Mouse (Mus musculus): Measurements from ENCODE around the gene Polr3c. TPM values are rescaled to one million over a fixed set of nuclear protein-coding genes. Genes with fewer than 3 reads are reported as not detected.
"Not testable (repeated sequence)": the region's sequence is repeated elsewhere in the genome, so short reads cannot be mapped to it uniquely, and the experiment has no call there.

The Polr3c gene
- polyA plus RNA-seq, 1 experiment, result 42.9 TPM

- TF ChIP-seq POLR2A (IDR thresholded peaks at IDR 0.05; ENCODE audit: borderline replicate concordance, insufficient read depth, low read length), result 0 out of 2 replicates have a peak, but pooled peaks have one; percentile 23
- no peak for TF ChIP-seq CTCF (IDR thresholded peaks at IDR 0.05; ENCODE audit: borderline replicate concordance, insufficient read depth, low read depth, low read length)
- WGBS, result under 1% methylated on average over 85 of the region's 85 CpGs
- Histone ChIP-seq H3K27ac (ENCODE audit: insufficient read depth, low read length) (peak overlapping the region; percentile 82; the same call in 1 of the 2 replicates), H3K27me3 (ENCODE audit: control insufficient read depth, insufficient read depth, low read length) (no peaks in the 10 kb centered on the region), H3K4me1 (ENCODE audit: control insufficient read depth, insufficient read depth, low read length) (peaks cover 10% of the 10 kb centered on the region; the same call in 1 of the 2 replicates), H3K4me3 (replicated peaks; ENCODE audit: insufficient read depth, low read depth, low read length) (peak overlapping the region; percentile 90)
- DNase-seq, result peak; percentile 86 to 88
These were observed 30.4 kb downstream of the Polr3c start for GRCm38 (mm10) chr3:96696766-96697732.

- Histone ChIP-seq H3K4me3 (replicated peaks; ENCODE audit: insufficient read depth, low read depth, low read length) (peak within 1 kb of the TSS; percentile 90), H3K27ac (ENCODE audit: insufficient read depth, low read length) (peak within 1 kb of the TSS; percentile 82), H3K27me3 (ENCODE audit: control insufficient read depth, insufficient read depth, low read length) (no peaks in the 10 kb centered on the region), H3K4me1 (ENCODE audit: control insufficient read depth, insufficient read depth, low read length) (peaks cover 10% of the 10 kb centered on the region; the same call in 1 of the 2 replicates)
- 0 out of 2 replicates have a peak, but pooled peaks have one; percentile 14 for TF ChIP-seq POLR2A (IDR thresholded peaks at IDR 0.05; ENCODE audit: borderline replicate concordance, insufficient read depth, low read length)
- no peak for TF ChIP-seq CTCF (IDR thresholded peaks at IDR 0.05; ENCODE audit: borderline replicate concordance, insufficient read depth, low read depth, low read length)
- WGBS, result under 1% methylated on average over 35 of the region's 35 CpGs
- peak; percentile 55 to 59 for DNase-seq
These were observed 31.1 kb downstream of the Polr3c start, which contains the start of gene Pias3 for GRCm38 (mm10) chr3:96696198-96696765. TSS of gene Pias3 (plus strand) at chr3:96696384.

- WGBS, result 91% methylated on average over 1 of the region's 1 CpGs
- Histone ChIP-seq H3K27ac (ENCODE audit: insufficient read depth, low read length) (no peak overlapping the region), H3K4me1 (ENCODE audit: control insufficient read depth, insufficient read depth, low read length) (0 out of 2 replicates have a peak, but pooled peaks cover 3% of the 10 kb centered on the region), H3K4me3 (replicated peaks; ENCODE audit: insufficient read depth, low read depth, low read length) (no peak overlapping the region), H3K27me3 (ENCODE audit: control insufficient read depth, insufficient read depth, low read length) (no peaks in the 10 kb centered on the region; the same call in 1 of the 2 replicates)
- DNase-seq, result no peak
- TF ChIP-seq POLR2A (IDR thresholded peaks at IDR 0.05; ENCODE audit: borderline replicate concordance, insufficient read depth, low read length) (no peak), CTCF (IDR thresholded peaks at IDR 0.05; ENCODE audit: borderline replicate concordance, insufficient read depth, low read depth, low read length) (no peak)
These were observed 33.8 kb downstream of the Polr3c start for GRCm38 (mm10) chr3:96693579-96693978.

GRCm38 (mm10) chr3:96692506-96692905 is 34.9 kb downstream of the Polr3c start:
- H3K27me3 ChIP-seq (ENCODE audit: control insufficient read depth, insufficient read depth, low read length), result no peaks in the 10 kb centered on the region; the same call in 1 of the 2 replicates
- no peaks in the 10 kb centered on the region for H3K4me1 ChIP-seq (ENCODE audit: control insufficient read depth, insufficient read depth, low read length)
- H3K4me3 ChIP-seq (replicated peaks; ENCODE audit: insufficient read depth, low read depth, low read length), result no peak overlapping the region
- H3K27ac ChIP-seq (ENCODE audit: insufficient read depth, low read length), result no peak overlapping the region
- no peak for DNase-seq
- TF ChIP-seq POLR2A (IDR thresholded peaks at IDR 0.05; ENCODE audit: borderline replicate concordance, insufficient read depth, low read length), result no peak
- 0 out of 2 replicates have a peak, but pooled peaks have one; percentile 13 for TF ChIP-seq CTCF (IDR thresholded peaks at IDR 0.05; ENCODE audit: borderline replicate concordance, insufficient read depth, low read depth, low read length)
- 19% methylated on average over 3 of the region's 3 CpGs for WGBS

GRCm38 (mm10) chr3:96690298-96690697 is 37.1 kb downstream of the Polr3c start:
- Histone ChIP-seq H3K4me1 (ENCODE audit: control insufficient read depth, insufficient read depth, low read length) (no peaks in the 10 kb centered on the region), H3K4me3 (replicated peaks; ENCODE audit: insufficient read depth, low read depth, low read length) (no peak overlapping the region), H3K27me3 (ENCODE audit: control insufficient read depth, insufficient read depth, low read length) (no peaks in the 10 kb centered on the region; the same call in 1 of the 2 replicates), H3K27ac (ENCODE audit: insufficient read depth, low read length) (no peak overlapping the region)
- DNase-seq, result no peak
- WGBS, result 61% methylated on average over 3 of the region's 3 CpGs
- no peak for TF ChIP-seq POLR2A (IDR thresholded peaks at IDR 0.05; ENCODE audit: borderline replicate concordance, insufficient read depth, low read length)
- TF ChIP-seq CTCF (IDR thresholded peaks at IDR 0.05; ENCODE audit: borderline replicate concordance, insufficient read depth, low read depth, low read length), result no peak

GRCm38 (mm10) chr3:96688854-96689253 is 38.6 kb downstream of the Polr3c start:
- Histone ChIP-seq H3K27me3 (ENCODE audit: control insufficient read depth, insufficient read depth, low read length) (no peaks in the 10 kb centered on the region; the same call in 1 of the 2 replicates), H3K4me3 (replicated peaks; ENCODE audit: insufficient read depth, low read depth, low read length) (no peak overlapping the region), H3K27ac (ENCODE audit: insufficient read depth, low read length) (no peak overlapping the region), H3K4me1 (ENCODE audit: control insufficient read depth, insufficient read depth, low read length) (no peaks in the 10 kb centered on the region)
- DNase-seq, result no peak
- WGBS, result 89% methylated on average over 11 of the region's 11 CpGs
- TF ChIP-seq CTCF (IDR thresholded peaks at IDR 0.05; ENCODE audit: borderline replicate concordance, insufficient read depth, low read depth, low read length) (no peak), POLR2A (IDR thresholded peaks at IDR 0.05; ENCODE audit: borderline replicate concordance, insufficient read depth, low read length) (no peak)

GRCm38 (mm10) chr3:96686057-96686456 is 41.4 kb downstream of the Polr3c start:
- H3K27ac ChIP-seq (ENCODE audit: insufficient read depth, low read length), result not testable (repeated sequence)

More at GRCm38 (mm10) chr3:96686057-96686456, 41.4 kb downstream of the Polr3c start:
- not testable (repeated sequence) for H3K4me1 ChIP-seq (ENCODE audit: control insufficient read depth, insufficient read depth, low read length); H3K4me3 ChIP-seq (replicated peaks; ENCODE audit: insufficient read depth, low read depth, low read length); DNase-seq; H3K27me3 ChIP-seq (ENCODE audit: control insufficient read depth, insufficient read depth, low read length)
- 95% methylated on average over 5 of the region's 5 CpGs for WGBS
